Mouse (Mus musculus) liver, embryonic 14.5 days (tissue): Measurements from ENCODE around the gene Sdhaf4.

Experiments
- CTCF ChIP-seq: IDR thresholded peaks from 2 replicates; pipeline ENCODE4 v1.5.1; 2016; ENCODE audit warnings: antibody characterized with exemption, low read depth, control low read depth
- EP300 ChIP-seq: IDR thresholded peaks from 2 replicates; pipeline ENCODE4 v1.6.1; 2016; ENCODE audit warnings: antibody characterized with exemption, low read depth

- TF ChIP-seq CTCF: no peak
- no peak for TF ChIP-seq EP300
These were observed 47.4 kb downstream of the Sdhaf4 start for GRCm38 (mm10) chr1:23958101-23958500.
